Mouse (Mus musculus) heart, embryonic 13.5 days (tissue): Measurements from ENCODE around the gene Mmd. TPM values are rescaled to one million over a fixed set of nuclear protein-coding genes. Genes with fewer than 3 reads are reported as not detected.

Experiments
- ATAC-seq: fragments of 200-750 bp; cut with Nextera tagmentation; 2 replicates; pipeline ENCODE4 v1.8.0; 2017; ENCODE audit warnings: moderate TSS enrichment; ENCODE audit not compliant: insufficient number of reproducible peaks, low FRiP score, low TSS enrichment; ENCODE audit errors: extremely low read depth
- H3K27ac ChIP-seq: fragments of 300-500 bp; sonication (generic); replicated peaks from 2 replicates; pipeline ENCODE4 v1.5.1; 2015; ENCODE audit warnings: moderate library complexity, mild to moderate bottlenecking, inconsistent platforms
- H3K27me3 ChIP-seq: fragments of 300-500 bp; sonication (generic); replicated peaks from 2 replicates; pipeline ENCODE4 v1.6.1; 2015; ENCODE audit warnings: mild to moderate bottlenecking, inconsistent platforms
- H3K36me3 ChIP-seq: fragments of 300-500 bp; sonication (generic); 2 replicates; pipeline ENCODE4 v1.6.1; 2015; ENCODE audit warnings: mild to moderate bottlenecking, inconsistent platforms
- H3K4me1 ChIP-seq: fragments of 300-500 bp; sonication (generic); 2 replicates; pipeline ENCODE4 v1.6.1; 2015; ENCODE audit warnings: inconsistent platforms
- H3K4me2 ChIP-seq: fragments of 300-500 bp; sonication (generic); 2 replicates; pipeline ENCODE4 v1.6.1; 2015; ENCODE audit warnings: inconsistent platforms, mild to moderate bottlenecking, moderate library complexity
- H3K4me3 ChIP-seq: fragments of 300-500 bp; sonication (generic); 2 replicates; pipeline ENCODE4 v1.5.1; 2015; ENCODE audit warnings: moderate library complexity, mild to moderate bottlenecking, inconsistent platforms
- H3K9ac ChIP-seq: fragments of 300-500 bp; sonication (generic); 2 replicates; pipeline ENCODE4 v1.6.1; 2015; ENCODE audit warnings: inconsistent platforms, mild to moderate bottlenecking, moderate library complexity
- H3K9me3 ChIP-seq: fragments of 300-500 bp; sonication (generic); 2 replicates; pipeline ENCODE4 v1.6.1; 2016; ENCODE audit warnings: inconsistent platforms
- WGBS: fragments of 180-500 bp; shearing (Covaris S2); methylation state at CpG from one replicate; pipeline ENCODE4 v1.1.7; 2015; ENCODE audit warnings: mixed read lengths; 5-methylcytosine and 5-hydroxymethylcytosine counted together
- polyA plus RNA-seq: library from polyadenylated mRNA; unstranded; fragments of >200 nt; fragmentation: Nextera tagmentation; extraction: Ambion mirVana; gene quantifications from 2 replicates; pipeline ENCODE4 v1.2.1, GENCODE M21; 2015

Gene Mmd
- polyA plus RNA-seq, 1 experiment from 2014 or later = 84.1 TPM

GRCm38 (mm10) chr11:90284623-90285022, 35.4 kb downstream of the Mmd start:
- Histone ChIP-seq H3K27ac (no peak overlapping the region), H3K36me3 (no peaks in the 10 kb centered on the region), H3K4me1 (no peaks in the 10 kb centered on the region), H3K9me3 (no peaks in the 10 kb centered on the region), H3K4me2 (no peak overlapping the region), H3K4me3 (no peak overlapping the region), H3K9ac (no peak overlapping the region), H3K27me3 (no peaks in the 10 kb centered on the region)
- no peak for ATAC-seq
- 61% methylated on average over 4 of the region's 4 CpGs for WGBS

- Histone ChIP-seq H3K4me1 (no peaks in the 10 kb centered on the region), H3K27ac (no peak overlapping the region), H3K27me3 (no peaks in the 10 kb centered on the region; the same call in 1 of the 2 replicates), H3K4me2 (no peak overlapping the region), H3K36me3 (no peaks in the 10 kb centered on the region), H3K9me3 (no peaks in the 10 kb centered on the region), H3K4me3 (no peak overlapping the region), H3K9ac (no peak overlapping the region)
- no peak for ATAC-seq
- 66% methylated on average over 6 of the region's 6 CpGs for WGBS
Observed at GRCm38 (mm10) chr11:90286550-90287154, 37.4 kb downstream of the Mmd start.

DNA sequence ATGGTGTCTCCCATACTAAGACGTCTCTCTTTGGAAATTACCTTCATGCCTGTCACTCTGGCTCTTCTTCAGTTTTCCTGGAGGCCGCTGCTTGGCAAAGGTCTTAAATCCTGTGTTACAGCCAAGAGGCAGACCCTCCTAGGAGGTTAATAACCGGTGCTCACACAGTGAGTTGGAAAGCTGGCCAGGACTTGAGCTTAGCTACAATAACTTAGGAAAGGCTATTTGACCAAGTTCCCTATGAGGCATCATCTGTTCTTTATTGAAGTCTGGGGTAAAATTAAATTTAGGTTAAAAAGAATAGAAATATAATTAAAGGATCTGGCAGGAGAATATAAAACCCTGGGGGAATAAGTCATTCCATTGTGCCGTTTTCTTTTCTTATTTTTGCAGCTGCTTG, 41.9 kb downstream of the Mmd start:
- H3K4me2 ChIP-seq = no peak overlapping the region
- no peak overlapping the region for H3K4me3 ChIP-seq
- no peaks in the 10 kb centered on the region for H3K4me1 ChIP-seq
- WGBS = 69% methylated on average over 4 of the region's 4 CpGs
- no peaks in the 10 kb centered on the region; the same call in 1 of the 2 replicates for H3K27me3 ChIP-seq
- no peaks in the 10 kb centered on the region for H3K36me3 ChIP-seq
- H3K27ac ChIP-seq = no peak overlapping the region
- no peak for ATAC-seq
- H3K9ac ChIP-seq = no peak overlapping the region
- H3K9me3 ChIP-seq = no peaks in the 10 kb centered on the region

GRCm38 (mm10) chr11:90292766-90293165, 43.5 kb downstream of the Mmd start:
- Histone ChIP-seq H3K9ac (no peak overlapping the region), H3K9me3 (no peaks in the 10 kb centered on the region), H3K27ac (no peak overlapping the region), H3K4me2 (no peak overlapping the region), H3K4me1 (no peaks in the 10 kb centered on the region), H3K4me3 (no peak overlapping the region), H3K27me3 (no peaks in the 10 kb centered on the region; the same call in 1 of the 2 replicates), H3K36me3 (no peaks in the 10 kb centered on the region)
- no peak for ATAC-seq

GRCm38 (mm10) chr11:90294622-90295021, 45.4 kb downstream of the Mmd start:
- no peaks in the 10 kb centered on the region; the same call in 1 of the 2 replicates for H3K27me3 ChIP-seq
- no peaks in the 10 kb centered on the region for H3K9me3 ChIP-seq
- no peaks in the 10 kb centered on the region for H3K4me1 ChIP-seq
- no peak for ATAC-seq
- no peak overlapping the region for H3K4me3 ChIP-seq
- no peaks in the 10 kb centered on the region for H3K36me3 ChIP-seq
- WGBS = 83% methylated on average over 2 of the region's 2 CpGs
- no peak overlapping the region for H3K4me2 ChIP-seq
- H3K9ac ChIP-seq = no peak overlapping the region
- H3K27ac ChIP-seq = no peak overlapping the region

GRCm38 (mm10) chr11:90306067-90306466, 56.8 kb downstream of the Mmd start:
- Histone ChIP-seq H3K27me3 (no peaks in the 10 kb centered on the region), H3K4me3 (no peak overlapping the region), H3K9me3 (no peaks in the 10 kb centered on the region), H3K4me1 (no peaks in the 10 kb centered on the region), H3K36me3 (no peaks in the 10 kb centered on the region), H3K9ac (no peak overlapping the region), H3K27ac (no peak overlapping the region), H3K4me2 (no peak overlapping the region)
- WGBS = 82% methylated on average over 5 of the region's 5 CpGs
- no peak for ATAC-seq

GRCm38 (mm10) chr11:90306993-90307392, 57.7 kb downstream of the Mmd start:
- H3K36me3 ChIP-seq = no peaks in the 10 kb centered on the region
- H3K4me2 ChIP-seq = no peak overlapping the region
- ATAC-seq = no peak
- no peak overlapping the region for H3K9ac ChIP-seq
- H3K9me3 ChIP-seq = no peaks in the 10 kb centered on the region
- H3K27me3 ChIP-seq = no peaks in the 10 kb centered on the region
- 53% methylated on average over 6 of the region's 6 CpGs for WGBS
- no peaks in the 10 kb centered on the region for H3K4me1 ChIP-seq
- no peak overlapping the region for H3K4me3 ChIP-seq
- no peak overlapping the region for H3K27ac ChIP-seq

GRCm38 (mm10) chr11:90314606-90315005, 65.3 kb downstream of the Mmd start:
- no peak overlapping the region for H3K27ac ChIP-seq
- H3K4me3 ChIP-seq = no peak overlapping the region
- no peaks in the 10 kb centered on the region for H3K4me1 ChIP-seq
- no peaks in the 10 kb centered on the region for H3K27me3 ChIP-seq
- H3K36me3 ChIP-seq = no peaks in the 10 kb centered on the region
- no peak overlapping the region for H3K4me2 ChIP-seq
- H3K9ac ChIP-seq = no peak overlapping the region
- ATAC-seq = no peak
- WGBS = 74% methylated on average over 3 of the region's 3 CpGs
- no peaks in the 10 kb centered on the region for H3K9me3 ChIP-seq

DNA sequence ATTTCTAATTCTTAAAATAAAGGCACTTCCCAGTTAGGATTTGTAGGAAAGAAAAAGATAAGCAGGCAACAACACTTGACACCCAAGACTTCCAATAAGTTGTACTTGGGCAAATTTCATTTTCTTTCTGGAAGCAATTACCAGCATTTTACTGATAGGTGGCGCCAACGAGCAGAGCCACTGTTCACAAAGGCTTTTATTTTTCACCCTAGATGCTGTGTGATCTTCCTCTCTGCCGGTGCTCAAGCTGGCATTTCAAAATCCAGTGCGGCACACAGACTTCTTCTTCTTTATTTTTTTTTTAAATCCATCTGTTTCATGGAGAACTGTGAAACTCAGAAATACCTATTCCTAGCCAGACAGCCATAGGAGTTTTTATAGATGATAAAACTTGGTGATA, 68.2 kb downstream of the Mmd start:
- Histone ChIP-seq H3K36me3 (no peaks in the 10 kb centered on the region), H3K4me2 (no peak overlapping the region), H3K4me3 (no peak overlapping the region), H3K27ac (no peak overlapping the region), H3K9ac (no peak overlapping the region), H3K27me3 (no peaks in the 10 kb centered on the region), H3K4me1 (no peaks in the 10 kb centered on the region), H3K9me3 (no peaks in the 10 kb centered on the region)
- ATAC-seq = no peak
- 21% methylated on average over 4 of the region's 4 CpGs for WGBS

DNA sequence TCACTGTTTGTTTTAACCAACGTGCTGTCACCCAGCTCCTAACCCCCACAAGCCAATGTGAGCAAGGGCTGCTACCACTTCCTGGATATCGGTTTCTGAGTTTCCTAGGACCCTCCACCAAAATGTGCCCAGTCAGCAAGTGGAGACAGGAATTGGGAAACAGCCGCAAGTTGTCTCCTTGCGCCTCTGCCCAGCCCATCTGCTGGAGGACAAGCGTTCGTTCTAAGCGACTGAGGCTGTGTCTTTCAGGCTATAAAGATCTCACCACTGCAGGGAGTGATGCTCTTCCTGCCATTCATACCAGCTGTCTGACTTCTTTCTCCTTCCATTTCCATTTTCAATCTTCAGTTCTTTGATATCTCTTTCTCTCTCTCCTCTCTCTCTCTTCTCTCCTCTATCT, 71.7 kb downstream of the Mmd start:
- ATAC-seq = no peak
- 55% methylated on average over 7 of the region's 7 CpGs for WGBS
- Histone ChIP-seq H3K4me1 (no peaks in the 10 kb centered on the region), H3K9me3 (no peaks in the 10 kb centered on the region), H3K4me2 (no peak overlapping the region), H3K4me3 (no peak overlapping the region), H3K27me3 (no peaks in the 10 kb centered on the region), H3K36me3 (no peaks in the 10 kb centered on the region), H3K27ac (no peak overlapping the region), H3K9ac (no peak overlapping the region)

DNA sequence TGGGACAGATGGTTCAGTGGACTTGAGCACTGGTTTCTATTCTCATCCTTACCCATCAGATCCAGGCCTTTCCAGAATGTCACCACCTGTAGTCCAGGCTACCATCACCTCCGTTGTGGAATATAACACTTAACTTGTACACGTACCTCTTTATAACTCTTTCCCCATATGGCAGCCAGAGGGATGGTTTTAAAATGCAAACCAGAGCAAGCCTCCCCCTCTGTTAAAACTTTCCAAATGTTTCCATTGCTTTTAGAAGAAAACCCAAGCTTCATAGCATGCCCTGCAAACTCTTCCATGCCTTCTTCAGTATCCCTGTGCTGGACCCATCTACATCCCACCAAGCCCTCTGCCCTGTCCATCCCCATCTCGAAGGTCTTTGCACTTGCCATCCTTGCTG, 75.3 kb downstream of the Mmd start:
- WGBS = 73% methylated on average over 3 of the region's 3 CpGs
- no peaks in the 10 kb centered on the region for H3K36me3 ChIP-seq
- no peaks in the 10 kb centered on the region for H3K9me3 ChIP-seq
- no peak overlapping the region for H3K4me2 ChIP-seq
- no peak overlapping the region for H3K9ac ChIP-seq
- H3K4me3 ChIP-seq = no peak overlapping the region
- no peak for ATAC-seq
- H3K27ac ChIP-seq = no peak overlapping the region
- H3K4me1 ChIP-seq = no peaks in the 10 kb centered on the region
- H3K27me3 ChIP-seq = no peaks in the 10 kb centered on the region

GRCm38 (mm10) chr11:90326146-90326545, 76.9 kb downstream of the Mmd start:
- ATAC-seq = no peak
- H3K4me1 ChIP-seq = no peaks in the 10 kb centered on the region
- H3K27me3 ChIP-seq = no peaks in the 10 kb centered on the region
- no peak overlapping the region for H3K4me3 ChIP-seq
- no peak overlapping the region for H3K27ac ChIP-seq
- 81% methylated on average over 5 of the region's 5 CpGs for WGBS
- no peak overlapping the region for H3K4me2 ChIP-seq
- no peak overlapping the region for H3K9ac ChIP-seq
- no peaks in the 10 kb centered on the region for H3K36me3 ChIP-seq
- H3K9me3 ChIP-seq = no peaks in the 10 kb centered on the region
